Mouse (Mus musculus): ENCODE results near the gene Pdia5.

Pdia5 gene

GRCm38 (mm10) chr16:35442026-35442415 lies 48.7 kb downstream of the Pdia5 start:
- DNase-seq (ENCODE audit: extremely low read depth, low read depth), result no peak

- DNase-seq (ENCODE audit: extremely low read depth, low read depth), result no peak
These were observed 49.2 kb downstream of the Pdia5 start for GRCm38 (mm10) chr16:35441346-35442025.

- DNase-seq (ENCODE audit: extremely low read depth, low read depth), result no peak
These were observed 51.6 kb downstream of the Pdia5 start for GRCm38 (mm10) chr16:35439046-35439445.

GRCm38 (mm10) chr16:35431608-35432007 lies 59.1 kb downstream of the Pdia5 start:
- no peak for DNase-seq (ENCODE audit: extremely low read depth, low read depth)

- no peak for DNase-seq (ENCODE audit: extremely low read depth, low read depth)
These were observed 65.7 kb downstream of the Pdia5 start for GRCm38 (mm10) chr16:35424926-35425325.

- DNase-seq (ENCODE audit: extremely low read depth, low read depth), result no peak
These were observed 67.2 kb downstream of the Pdia5 start for GRCm38 (mm10) chr16:35423250-35424139.

- no peak for DNase-seq (ENCODE audit: extremely low read depth, low read depth)
These were observed 68.0 kb downstream of the Pdia5 start for GRCm38 (mm10) chr16:35422705-35423104.

- no peak for DNase-seq (ENCODE audit: extremely low read depth, low read depth)
These were observed 68.5 kb downstream of the Pdia5 start for GRCm38 (mm10) chr16:35422141-35422540.

GRCm38 (mm10) chr16:35414616-35415015 lies 76.1 kb downstream of the Pdia5 start:
- no peak for DNase-seq (ENCODE audit: extremely low read depth, low read depth)

- DNase-seq (ENCODE audit: extremely low read depth, low read depth), result no peak
These were observed 84.0 kb downstream of the Pdia5 start for GRCm38 (mm10) chr16:35406706-35407105.

- DNase-seq (ENCODE audit: extremely low read depth, low read depth), result no peak
These were observed 84.5 kb downstream of the Pdia5 start for GRCm38 (mm10) chr16:35406166-35406565.

GRCm38 (mm10) chr16:35405348-35406080 lies 85.2 kb downstream of the Pdia5 start:
- DNase-seq (ENCODE audit: extremely low read depth, low read depth), result no peak

- DNase-seq (ENCODE audit: extremely low read depth, low read depth), result no peak
These were observed 85.8 kb downstream of the Pdia5 start for GRCm38 (mm10) chr16:35404864-35405263.

GRCm38 (mm10) chr16:35403891-35404290 lies 86.8 kb downstream of the Pdia5 start:
- DNase-seq (ENCODE audit: extremely low read depth, low read depth), result no peak

GRCm38 (mm10) chr16:35403356-35403755 lies 87.3 kb downstream of the Pdia5 start:
- DNase-seq (ENCODE audit: extremely low read depth, low read depth), result no peak

GRCm38 (mm10) chr16:35392813-35393212 lies 97.9 kb downstream of the Pdia5 start:
- DNase-seq (ENCODE audit: extremely low read depth, low read depth), result no peak

GRCm38 (mm10) chr16:35385654-35386053 lies 105.0 kb downstream of the Pdia5 start:
- DNase-seq (ENCODE audit: extremely low read depth, low read depth), result no peak

- no peak for DNase-seq (ENCODE audit: extremely low read depth, low read depth)
These were observed 110.6 kb downstream of the Pdia5 start for GRCm38 (mm10) chr16:35380048-35380447.

- no peak for DNase-seq (ENCODE audit: extremely low read depth, low read depth)
These were observed 111.3 kb downstream of the Pdia5 start for GRCm38 (mm10) chr16:35379344-35379743.

GRCm38 (mm10) chr16:35364063-35364428 lies 126.6 kb downstream of the Pdia5 start:
- DNase-seq (ENCODE audit: extremely low read depth, low read depth), result no peak

- peak; percentile 81 for DNase-seq (ENCODE audit: extremely low read depth, low read depth)
These were observed 127.3 kb downstream of the Pdia5 start, which contains the start of gene Sec22a for GRCm38 (mm10) chr16:35363150-35364062. Gene Sec22a (minus strand): TSS chr16:35363918.
